Mouse (Mus musculus) neural tube, embryonic 14.5 days (tissue): ENCODE measurements around the gene Arhgap31. TPM values are rescaled to one million over a fixed set of nuclear protein-coding genes. Genes with fewer than 3 reads are reported as not detected.

Experiments
- ATAC-seq: fragments of 200-750 bp; cut with Nextera tagmentation; 2 replicates; pipeline ENCODE4 v1.8.0; 2017; ENCODE audit warnings: low read depth, mild to moderate bottlenecking, moderate TSS enrichment, moderate library complexity
- H3K27ac ChIP-seq: fragments of 300-500 bp; sonication (generic); 2 replicates; pipeline ENCODE4 v1.5.1; 2014; ENCODE audit warnings: low read depth, mild to moderate bottlenecking, control low read depth, low read length, moderate library complexity, mixed read lengths
- H3K27me3 ChIP-seq: fragments of 300-500 bp; sonication (generic); 2 replicates; pipeline ENCODE4 v1.6.1; 2014; ENCODE audit warnings: low read length; ENCODE audit not compliant: control insufficient read depth, insufficient read depth
- H3K36me3 ChIP-seq: fragments of 300-500 bp; sonication (generic); 2 replicates; pipeline ENCODE4 v1.6.1; 2014; ENCODE audit warnings: low read length, mixed read lengths; ENCODE audit not compliant: control insufficient read depth, insufficient read depth
- H3K4me1 ChIP-seq: fragments of 300-500 bp; sonication (generic); 2 replicates; pipeline ENCODE4 v1.6.1; 2014; ENCODE audit warnings: low read length; ENCODE audit not compliant: control insufficient read depth, insufficient read depth
- H3K4me2 ChIP-seq: fragments of 300-500 bp; sonication (generic); 2 replicates; pipeline ENCODE4 v1.6.1; 2014; ENCODE audit warnings: mild to moderate bottlenecking, low read depth, low read length, control low read depth
- H3K4me3 ChIP-seq: fragments of 300-500 bp; sonication (generic); 2 replicates; pipeline ENCODE4 v1.5.1; 2014; ENCODE audit warnings: low read depth, low read length, control low read depth, mixed read lengths
- H3K9ac ChIP-seq: fragments of 300-500 bp; sonication (generic); replicated peaks from 2 replicates; pipeline ENCODE4 v1.6.1; 2014; ENCODE audit warnings: low read depth, mild to moderate bottlenecking, control low read depth, low read length, mixed read lengths
- H3K9me3 ChIP-seq: fragments of 300-500 bp; sonication (generic); 2 replicates; pipeline ENCODE4 v1.6.1; 2016; ENCODE audit warnings: low read length; ENCODE audit not compliant: control insufficient read depth
- WGBS: fragments of 180-500 bp; shearing (Covaris S2); extraction: QIAGEN DNeasy Blood & Tissue Kit; methylation state at CpG from one replicate; pipeline ENCODE4 v1.1.7; 2014; 5-methylcytosine and 5-hydroxymethylcytosine counted together
- polyA plus RNA-seq: library from polyadenylated mRNA; unstranded; fragments of >200 nt; fragmentation: Nextera tagmentation; extraction: Ambion mirVana; gene quantifications from 2 replicates; pipeline ENCODE4 v1.2.1, GENCODE M21; 2014

Gene Arhgap31
- polyA plus RNA-seq, 1 experiment from 2014 or later = 3.8 TPM

GRCm38 (mm10) chr16:38635833-38636390 is 77.2 kb downstream of the Arhgap31 start:
- 74% methylated on average over 8 of the region's 8 CpGs for WGBS
- ATAC-seq = no peak
- Histone ChIP-seq H3K4me3 (no peak overlapping the region), H3K9ac (no peak overlapping the region), H3K4me1 (no peaks in the 10 kb centered on the region), H3K27ac (no peak overlapping the region), H3K36me3 (no peaks in the 10 kb centered on the region), H3K27me3 (no peaks in the 10 kb centered on the region), H3K4me2 (no peak overlapping the region), H3K9me3 (no peaks in the 10 kb centered on the region)

- H3K4me1 ChIP-seq = no peaks in the 10 kb centered on the region
- H3K27ac ChIP-seq = no peak overlapping the region
- no peak overlapping the region for H3K4me3 ChIP-seq
- H3K9ac ChIP-seq = no peak overlapping the region
- H3K4me2 ChIP-seq = no peak overlapping the region
- no peaks in the 10 kb centered on the region for H3K9me3 ChIP-seq
- no peaks in the 10 kb centered on the region for H3K27me3 ChIP-seq
- H3K36me3 ChIP-seq = no peaks in the 10 kb centered on the region
- 62% methylated on average over 6 of the region's 6 CpGs for WGBS
- ATAC-seq = no peak
Measured at GRCm38 (mm10) chr16:38632147-38632546, 80.9 kb downstream of the Arhgap31 start.

GRCm38 (mm10) chr16:38625811-38626369 is 87.2 kb downstream of the Arhgap31 start:
- no peak overlapping the region for H3K9ac ChIP-seq
- 86% methylated on average over 10 of the region's 10 CpGs for WGBS
- no peak overlapping the region for H3K27ac ChIP-seq
- H3K36me3 ChIP-seq = no peaks in the 10 kb centered on the region
- no peaks in the 10 kb centered on the region for H3K27me3 ChIP-seq
- H3K4me3 ChIP-seq = no peak overlapping the region
- H3K4me1 ChIP-seq = no peaks in the 10 kb centered on the region
- no peak overlapping the region for H3K4me2 ChIP-seq
- ATAC-seq = no peak
- H3K9me3 ChIP-seq = no peaks in the 10 kb centered on the region

GRCm38 (mm10) chr16:38625411-38625810 is 87.7 kb downstream of the Arhgap31 start:
- 90% methylated on average over 7 of the region's 7 CpGs for WGBS
- no peak overlapping the region for H3K4me3 ChIP-seq
- no peak for ATAC-seq
- H3K4me2 ChIP-seq = no peak overlapping the region
- no peaks in the 10 kb centered on the region for H3K36me3 ChIP-seq
- H3K9me3 ChIP-seq = no peaks in the 10 kb centered on the region
- no peaks in the 10 kb centered on the region for H3K4me1 ChIP-seq
- no peak overlapping the region for H3K9ac ChIP-seq
- no peak overlapping the region for H3K27ac ChIP-seq
- H3K27me3 ChIP-seq = no peaks in the 10 kb centered on the region

- no peaks in the 10 kb centered on the region for H3K9me3 ChIP-seq
- H3K36me3 ChIP-seq = no peaks in the 10 kb centered on the region
- no peak overlapping the region for H3K4me3 ChIP-seq
- no peak overlapping the region for H3K4me2 ChIP-seq
- no peaks in the 10 kb centered on the region for H3K27me3 ChIP-seq
- no peak overlapping the region for H3K27ac ChIP-seq
- ATAC-seq = no peak
- no peak overlapping the region for H3K9ac ChIP-seq
- H3K4me1 ChIP-seq = no peaks in the 10 kb centered on the region
- WGBS = 71% methylated on average over 11 of the region's 11 CpGs
Measured at GRCm38 (mm10) chr16:38624303-38624702, 88.8 kb downstream of the Arhgap31 start.

- no peak for ATAC-seq
- Histone ChIP-seq H3K4me2 (no peak overlapping the region), H3K4me1 (no peaks in the 10 kb centered on the region), H3K4me3 (no peak overlapping the region), H3K27me3 (no peaks in the 10 kb centered on the region), H3K9me3 (no peaks in the 10 kb centered on the region), H3K36me3 (no peaks in the 10 kb centered on the region), H3K9ac (no peak overlapping the region), H3K27ac (no peak overlapping the region)
- WGBS = 69% methylated on average over 2 of the region's 2 CpGs
Measured at GRCm38 (mm10) chr16:38622283-38622682, 90.8 kb downstream of the Arhgap31 start.

GRCm38 (mm10) chr16:38620696-38621450 is 92.2 kb downstream of the Arhgap31 start:
- Histone ChIP-seq H3K4me3 (no peak overlapping the region), H3K9ac (no peak overlapping the region), H3K36me3 (no peaks in the 10 kb centered on the region), H3K9me3 (no peaks in the 10 kb centered on the region), H3K27ac (no peak overlapping the region), H3K4me2 (no peak overlapping the region), H3K27me3 (no peaks in the 10 kb centered on the region), H3K4me1 (no peaks in the 10 kb centered on the region)
- WGBS = 95% methylated on average over 16 of the region's 16 CpGs
- no peak for ATAC-seq

GRCm38 (mm10) chr16:38619054-38619453 is 94.0 kb downstream of the Arhgap31 start:
- H3K9ac ChIP-seq = no peak overlapping the region
- no peaks in the 10 kb centered on the region for H3K36me3 ChIP-seq
- H3K9me3 ChIP-seq = no peaks in the 10 kb centered on the region
- WGBS = 24% methylated on average over 6 of the region's 6 CpGs
- no peak overlapping the region for H3K4me2 ChIP-seq
- ATAC-seq = no peak; the same call in 1 of the 2 replicates
- no peak overlapping the region for H3K27ac ChIP-seq
- H3K27me3 ChIP-seq = no peaks in the 10 kb centered on the region
- no peak overlapping the region for H3K4me3 ChIP-seq
- H3K4me1 ChIP-seq = no peaks in the 10 kb centered on the region

GRCm38 (mm10) chr16:38617977-38618376 is 95.1 kb downstream of the Arhgap31 start:
- no peaks in the 10 kb centered on the region for H3K9me3 ChIP-seq
- WGBS = 96% methylated on average over 13 of the region's 13 CpGs
- no peak overlapping the region for H3K4me3 ChIP-seq
- no peak for ATAC-seq
- H3K4me1 ChIP-seq = peaks cover 2% of the 10 kb centered on the region; the same call in 1 of the 2 replicates
- H3K9ac ChIP-seq = no peak overlapping the region
- H3K27me3 ChIP-seq = no peaks in the 10 kb centered on the region
- no peaks in the 10 kb centered on the region for H3K36me3 ChIP-seq
- no peak overlapping the region for H3K4me2 ChIP-seq
- H3K27ac ChIP-seq = no peak overlapping the region
